Mouse (Mus musculus): Measurements from ENCODE around the gene Dip2a. TPM values are rescaled to one million over a fixed set of nuclear protein-coding genes. Genes with fewer than 3 reads are reported as not detected.

Dip2a gene
- polyA plus RNA-seq, 1 experiment from 2014 or later, result 7.6 TPM

GRCm38 (mm10) chr10:76368766-76369165 lies 23.7 kb upstream of the Dip2a start:
- H3K36me3 ChIP-seq (ENCODE audit: insufficient read depth, low read length), result peaks cover 48% of the 10 kb centered on the region
- no peak for TF ChIP-seq CTCF (IDR thresholded peaks at IDR 0.05; ENCODE audit: low read depth)
- DNase-seq (ENCODE audit: low spot score) (no peak), ATAC-seq (replicated peaks; ENCODE audit: low FRiP score, low read depth) (no peak)
- no peak overlapping the region for H3K4me2 ChIP-seq (ENCODE audit: low read length)
- no peaks in the 10 kb centered on the region for H3K27me3 ChIP-seq (ENCODE audit: insufficient read depth, low read length)
- H3K27ac ChIP-seq, result no peak overlapping the region
- 89% methylated on average over 13 of the region's 13 CpGs for WGBS
- no peaks in the 10 kb centered on the region for H3K9me3 ChIP-seq (replicated peaks; ENCODE audit: low read length)
- no peaks in the 10 kb centered on the region for H3K4me1 ChIP-seq (replicated peaks; ENCODE audit: insufficient read depth, low read length)
- H3K4me3 ChIP-seq (replicated peaks; ENCODE audit: low read depth, low read length), result no peak overlapping the region
- no peak overlapping the region for H3K9ac ChIP-seq (ENCODE audit: low read depth, low read length)

- DNase-seq (ENCODE audit: low spot score) (no peak), ATAC-seq (replicated peaks; ENCODE audit: low FRiP score, low read depth) (no peak)
- Histone ChIP-seq H3K36me3 (ENCODE audit: insufficient read depth, low read length) (peaks cover 29% of the 10 kb centered on the region), H3K9me3 (replicated peaks; ENCODE audit: low read length) (no peaks in the 10 kb centered on the region), H3K27me3 (ENCODE audit: insufficient read depth, low read length) (no peaks in the 10 kb centered on the region), H3K27ac (no peak overlapping the region), H3K9ac (ENCODE audit: low read depth, low read length) (no peak overlapping the region), H3K4me1 (replicated peaks; ENCODE audit: insufficient read depth, low read length) (no peaks in the 10 kb centered on the region), H3K4me2 (ENCODE audit: low read length) (no peak overlapping the region), H3K4me3 (replicated peaks; ENCODE audit: low read depth, low read length) (no peak overlapping the region)
- TF ChIP-seq CTCF (IDR thresholded peaks at IDR 0.05; ENCODE audit: low read depth), result no peak
- 82% methylated on average over 3 of the region's 3 CpGs for WGBS
Measured at GRCm38 (mm10) chr10:76363233-76363632, 18.1 kb upstream of the Dip2a start.

GRCm38 (mm10) chr10:76358468-76358867 lies 13.4 kb upstream of the Dip2a start:
- no peak overlapping the region for H3K4me3 ChIP-seq (replicated peaks; ENCODE audit: low read depth, low read length)
- no peak for ATAC-seq (replicated peaks; ENCODE audit: low FRiP score, low read depth)
- H3K9ac ChIP-seq (ENCODE audit: low read depth, low read length), result no peak overlapping the region
- peaks cover 33% of the 10 kb centered on the region for H3K36me3 ChIP-seq (ENCODE audit: insufficient read depth, low read length)
- no peaks in the 10 kb centered on the region for H3K9me3 ChIP-seq (replicated peaks; ENCODE audit: low read length)
- TF ChIP-seq CTCF (IDR thresholded peaks at IDR 0.05; ENCODE audit: low read depth), result no peak
- no peak overlapping the region for H3K27ac ChIP-seq
- DNase-seq (ENCODE audit: low spot score), result no peak
- no peak overlapping the region for H3K4me2 ChIP-seq (ENCODE audit: low read length)
- 74% methylated on average over 5 of the region's 5 CpGs for WGBS
- H3K27me3 ChIP-seq (ENCODE audit: insufficient read depth, low read length), result no peaks in the 10 kb centered on the region
- no peaks in the 10 kb centered on the region for H3K4me1 ChIP-seq (replicated peaks; ENCODE audit: insufficient read depth, low read length)

GRCm38 (mm10) chr10:76357286-76357875 lies 12.3 kb upstream of the Dip2a start:
- no peak overlapping the region for H3K4me2 ChIP-seq (ENCODE audit: low read length)
- no peak for TF ChIP-seq CTCF (IDR thresholded peaks at IDR 0.05; ENCODE audit: low read depth)
- 86% methylated on average over 8 of the region's 8 CpGs for WGBS
- ATAC-seq (replicated peaks; ENCODE audit: low FRiP score, low read depth) (no peak), DNase-seq (ENCODE audit: low spot score) (no peak)
- no peaks in the 10 kb centered on the region for H3K27me3 ChIP-seq (ENCODE audit: insufficient read depth, low read length)
- H3K9me3 ChIP-seq (replicated peaks; ENCODE audit: low read length), result no peaks in the 10 kb centered on the region
- no peaks in the 10 kb centered on the region for H3K4me1 ChIP-seq (replicated peaks; ENCODE audit: insufficient read depth, low read length)
- no peak overlapping the region for H3K27ac ChIP-seq
- no peak overlapping the region for H3K4me3 ChIP-seq (replicated peaks; ENCODE audit: low read depth, low read length)
- H3K9ac ChIP-seq (ENCODE audit: low read depth, low read length), result no peak overlapping the region
- H3K36me3 ChIP-seq (ENCODE audit: insufficient read depth, low read length), result peaks cover 42% of the 10 kb centered on the region

- Histone ChIP-seq H3K4me1 (replicated peaks; ENCODE audit: insufficient read depth, low read length) (no peaks in the 10 kb centered on the region), H3K9ac (ENCODE audit: low read depth, low read length) (no peak overlapping the region), H3K27me3 (ENCODE audit: insufficient read depth, low read length) (no peaks in the 10 kb centered on the region), H3K9me3 (replicated peaks; ENCODE audit: low read length) (no peaks in the 10 kb centered on the region), H3K27ac (no peak overlapping the region), H3K4me2 (ENCODE audit: low read length) (no peak overlapping the region), H3K4me3 (replicated peaks; ENCODE audit: low read depth, low read length) (no peak overlapping the region), H3K36me3 (ENCODE audit: insufficient read depth, low read length) (peaks cover 49% of the 10 kb centered on the region)
- DNase-seq (ENCODE audit: low spot score) (no peak), ATAC-seq (replicated peaks; ENCODE audit: low FRiP score, low read depth) (no peak)
- 91% methylated on average over 12 of the region's 12 CpGs for WGBS
- TF ChIP-seq CTCF (IDR thresholded peaks at IDR 0.05; ENCODE audit: low read depth), result no peak
Measured at GRCm38 (mm10) chr10:76354974-76355373, 9.9 kb upstream of the Dip2a start.

GRCm38 (mm10) chr10:76353986-76354385 lies 8.9 kb upstream of the Dip2a start:
- H3K36me3 ChIP-seq (ENCODE audit: insufficient read depth, low read length), result peaks cover 49% of the 10 kb centered on the region
- H3K4me3 ChIP-seq (replicated peaks; ENCODE audit: low read depth, low read length), result no peak overlapping the region
- H3K9ac ChIP-seq (ENCODE audit: low read depth, low read length), result no peak overlapping the region
- DNase-seq (ENCODE audit: low spot score) (no peak), ATAC-seq (replicated peaks; ENCODE audit: low FRiP score, low read depth) (no peak)
- no peaks in the 10 kb centered on the region for H3K27me3 ChIP-seq (ENCODE audit: insufficient read depth, low read length)
- WGBS, result 94% methylated on average over 12 of the region's 12 CpGs
- no peaks in the 10 kb centered on the region for H3K9me3 ChIP-seq (replicated peaks; ENCODE audit: low read length)
- H3K4me1 ChIP-seq (replicated peaks; ENCODE audit: insufficient read depth, low read length), result no peaks in the 10 kb centered on the region
- TF ChIP-seq CTCF (IDR thresholded peaks at IDR 0.05; ENCODE audit: low read depth), result no peak
- H3K27ac ChIP-seq, result no peak overlapping the region
- no peak overlapping the region for H3K4me2 ChIP-seq (ENCODE audit: low read length)

GRCm38 (mm10) chr10:76351953-76352352 lies 6.9 kb upstream of the Dip2a start:
- peaks cover 48% of the 10 kb centered on the region for H3K36me3 ChIP-seq (ENCODE audit: insufficient read depth, low read length)
- no peak for ATAC-seq (replicated peaks; ENCODE audit: low FRiP score, low read depth)
- no peak overlapping the region for H3K27ac ChIP-seq
- H3K9me3 ChIP-seq (replicated peaks; ENCODE audit: low read length), result no peaks in the 10 kb centered on the region
- H3K9ac ChIP-seq (ENCODE audit: low read depth, low read length), result 0 out of 2 replicates have a peak overlapping the region, but pooled peaks have one; percentile 1
- H3K27me3 ChIP-seq (ENCODE audit: insufficient read depth, low read length), result no peaks in the 10 kb centered on the region
- no peak for TF ChIP-seq CTCF (IDR thresholded peaks at IDR 0.05; ENCODE audit: low read depth)
- DNase-seq (ENCODE audit: low spot score), result peak; percentile 21
- no peak overlapping the region for H3K4me3 ChIP-seq (replicated peaks; ENCODE audit: low read depth, low read length)
- H3K4me1 ChIP-seq (replicated peaks; ENCODE audit: insufficient read depth, low read length), result no peaks in the 10 kb centered on the region
- WGBS, result 70% methylated on average over 7 of the region's 7 CpGs
- no peak overlapping the region for H3K4me2 ChIP-seq (ENCODE audit: low read length)
